Mouse (Mus musculus): ENCODE results near the gene Zyg11a.

DNA sequence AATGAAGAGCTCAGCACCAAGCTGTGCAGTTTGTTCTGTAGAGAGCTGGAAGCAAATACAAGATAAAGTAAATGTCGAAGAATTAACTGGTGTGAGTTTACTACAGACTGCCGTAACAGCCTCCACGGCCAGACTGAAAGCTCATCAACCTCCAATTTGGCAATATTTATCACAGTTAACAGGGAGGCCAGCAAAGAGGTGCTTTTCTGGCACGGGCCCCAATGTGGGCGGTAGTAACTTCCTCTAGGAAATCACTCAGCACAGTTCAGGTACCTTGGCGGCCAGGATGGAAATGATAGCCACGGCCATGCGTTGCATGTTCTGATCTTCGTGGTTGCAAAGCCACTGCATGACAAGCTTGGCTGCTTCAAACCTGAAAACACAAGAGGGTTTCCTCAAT is 32.7 kb upstream of the Zyg11a start:
- TF ChIP-seq MYOD1 (IDR thresholded peaks at IDR 0.05; ENCODE audit: control insufficient read depth in 1 of 3, insufficient read length in 2 of 3, low read depth in 2 of 3) = no peak
- no peak for TF ChIP-seq POLR2A (IDR thresholded peaks at IDR 0.05; ENCODE audit: insufficient read length, low read depth)
- TF ChIP-seq POLR2AphosphoS2 (IDR thresholded peaks at IDR 0.05; ENCODE audit: insufficient read length, low read depth) = no peak
- no peak for TF ChIP-seq MYOG (IDR thresholded peaks at IDR 0.05; ENCODE audit: control insufficient read depth in 1 of 3, insufficient read depth in 1 of 3, insufficient read length in 2 of 3, low read depth in 2 of 3)
